Mouse (Mus musculus): ENCODE results near the gene Stpg3.

Stpg3 gene

GRCm38 (mm10) chr2:25234551-25235220 lies 20.2 kb upstream of the Stpg3 start:
- DNase-seq: no peak

GRCm38 (mm10) chr2:25234050-25234449 lies 19.6 kb upstream of the Stpg3 start, which contains the start of gene Slc34a3:
Gene Slc34a3 (minus strand): TSS chr2:25234364.
- no peak for DNase-seq

DNA sequence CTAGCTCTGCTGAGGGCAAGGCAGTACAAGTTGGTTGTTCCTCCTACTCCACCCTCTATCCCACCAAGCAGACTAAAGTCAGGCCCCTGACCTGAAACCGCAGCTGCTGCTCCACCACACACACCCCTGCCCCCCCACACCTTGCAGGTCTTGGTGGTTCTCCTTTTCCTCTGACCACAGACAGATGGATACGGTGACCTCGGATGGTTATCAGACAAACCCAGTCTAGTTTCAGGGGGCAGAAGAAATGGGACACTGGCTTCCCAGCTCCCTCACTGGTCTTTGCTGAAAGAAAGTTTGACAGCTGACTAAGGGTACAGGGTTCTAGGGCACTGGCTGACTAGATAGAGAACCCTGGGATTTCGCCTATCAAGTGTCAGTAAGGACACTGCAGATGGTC lies 19.0 kb upstream of the Stpg3 start:
- DNase-seq: peak; percentile 20 to 22

- no peak for DNase-seq
Measured at GRCm38 (mm10) chr2:25231038-25231437, 16.6 kb upstream of the Stpg3 start.

- no peak for DNase-seq
Measured at GRCm38 (mm10) chr2:25230581-25230980, 16.1 kb upstream of the Stpg3 start.

- DNase-seq: no peak
Measured at GRCm38 (mm10) chr2:25229582-25229981, 15.1 kb upstream of the Stpg3 start.

DNA sequence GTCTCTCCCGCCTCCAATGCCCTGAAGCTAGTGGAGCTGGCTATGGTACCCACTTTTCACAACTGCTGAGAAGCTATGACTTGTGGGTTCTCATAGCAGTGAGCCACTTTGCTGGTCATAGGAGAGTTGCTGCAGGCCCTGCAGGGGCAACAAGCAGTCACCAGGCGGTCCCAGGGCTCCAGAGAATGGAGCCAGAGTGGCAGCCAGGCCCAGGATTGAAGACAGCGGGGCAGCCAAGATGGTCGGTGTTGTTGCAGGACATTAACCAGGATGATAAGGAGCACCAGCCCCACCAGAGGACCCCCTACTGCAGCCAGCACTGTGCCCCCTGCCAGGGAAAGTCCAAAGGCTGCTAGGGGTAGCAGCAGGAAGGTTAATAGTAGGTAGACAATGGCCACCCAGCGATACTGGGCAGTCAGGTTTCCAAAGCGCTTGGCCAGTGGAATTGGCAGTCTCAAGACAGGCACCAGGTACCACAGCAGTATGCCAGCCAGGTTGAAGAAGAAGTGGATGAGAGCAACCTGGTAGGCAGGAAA lies 14.6 kb upstream of the Stpg3 start:
- DNase-seq: no peak

- DNase-seq: peak; percentile 91
Measured at GRCm38 (mm10) chr2:25228431-25228889, 14.0 kb upstream of the Stpg3 start.

- no peak for DNase-seq
Measured at GRCm38 (mm10) chr2:25227406-25227805, 13.0 kb upstream of the Stpg3 start.

GRCm38 (mm10) chr2:25226864-25227263 lies 12.4 kb upstream of the Stpg3 start:
- no peak for DNase-seq

GRCm38 (mm10) chr2:25225811-25226379 lies 11.5 kb upstream of the Stpg3 start:
- DNase-seq: no peak

DNA sequence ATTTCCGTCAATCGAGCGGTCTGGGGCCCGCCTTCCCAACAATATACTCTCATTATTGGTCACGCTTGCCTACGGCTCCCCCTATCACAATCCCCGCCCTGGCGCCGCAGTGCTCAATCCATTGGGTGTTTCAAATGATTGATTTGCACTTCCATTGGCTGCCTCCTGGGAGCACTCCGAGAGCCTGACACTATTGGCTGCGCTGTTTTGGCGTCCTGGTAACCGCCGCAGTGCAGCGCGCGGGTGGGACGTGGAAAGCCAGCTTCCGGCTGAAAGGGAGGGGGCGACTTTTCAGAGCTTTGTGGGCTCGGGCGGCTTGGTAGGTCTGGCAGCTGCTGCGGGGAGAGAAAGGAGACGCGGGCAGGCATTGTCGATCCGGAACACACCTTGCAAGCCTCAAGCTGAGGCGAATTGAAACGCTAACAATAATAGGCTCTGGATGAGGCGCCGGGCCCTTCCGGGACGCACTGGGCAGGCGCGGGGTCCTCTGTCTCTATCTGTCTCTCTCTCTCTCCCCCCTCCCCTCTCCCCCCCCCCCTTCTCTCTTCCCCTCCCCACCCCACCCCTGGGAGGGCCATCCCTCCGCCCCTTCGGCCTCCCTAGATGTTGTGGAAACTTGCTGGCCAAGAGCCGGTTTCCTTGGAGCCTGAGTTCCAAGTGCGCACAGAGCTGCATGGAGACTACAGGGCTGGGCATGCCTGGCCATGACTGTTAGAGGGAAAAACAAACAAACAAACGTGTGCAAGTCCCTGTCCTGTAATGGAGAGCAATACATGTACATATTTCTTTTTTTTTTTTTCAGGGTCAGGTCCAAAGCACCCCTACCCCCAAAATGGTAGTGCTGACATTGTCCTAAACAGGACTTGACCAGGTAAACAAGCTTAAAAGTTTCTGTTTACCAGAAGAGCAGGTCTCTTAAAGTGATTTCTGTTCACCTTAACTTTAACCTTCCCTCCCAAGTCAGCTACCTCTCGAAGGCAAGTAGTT lies 10.6 kb upstream of the Stpg3 start:
- peak; percentile 94 to 97 for DNase-seq

- no peak for DNase-seq
Measured at GRCm38 (mm10) chr2:25224492-25224765, 10.0 kb upstream of the Stpg3 start, which contains the start of gene Tubb4b. Gene Tubb4b (minus strand): TSS chr2:25224702.

DNA sequence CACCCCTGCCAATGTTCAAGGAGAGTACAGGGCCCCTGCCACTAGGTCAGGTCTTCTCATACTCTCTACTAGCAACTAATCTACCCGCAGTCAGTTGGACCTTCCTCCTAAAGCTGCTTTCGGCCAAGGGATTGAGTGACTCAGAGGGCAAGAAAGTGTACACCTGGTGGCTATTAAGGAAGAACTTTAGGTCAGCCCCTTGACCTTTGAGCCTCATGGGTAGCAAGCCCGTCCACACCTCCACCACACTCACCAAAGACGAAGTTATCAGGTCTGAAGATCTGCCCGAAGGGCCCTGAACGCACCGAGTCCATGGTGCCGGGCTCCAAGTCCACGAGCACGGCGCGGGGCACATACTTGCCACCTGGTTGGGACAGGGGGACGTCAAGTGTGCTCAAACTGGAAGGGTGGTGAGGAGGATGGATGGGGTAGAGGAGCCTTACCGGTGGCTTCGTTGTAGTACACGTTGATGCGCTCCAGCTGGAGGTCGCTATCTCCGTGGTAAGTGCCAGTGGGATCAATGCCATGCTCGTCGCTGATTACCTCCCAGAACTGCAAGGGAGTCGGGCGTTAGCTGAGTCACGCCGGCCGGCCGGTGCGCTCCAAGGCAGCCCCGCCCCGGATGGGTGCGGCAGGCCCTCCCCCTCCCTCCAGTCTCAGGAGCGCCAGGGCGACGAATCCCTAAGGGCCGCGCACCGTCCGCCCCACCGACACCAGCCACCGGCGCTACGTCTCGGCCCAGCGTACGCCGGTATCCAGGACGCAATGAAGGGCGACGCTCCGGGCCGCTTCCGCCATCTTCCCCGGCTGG lies 9.4 kb upstream of the Stpg3 start:
- DNase-seq: peak in 1 of 2 experiments; percentile 79

DNA sequence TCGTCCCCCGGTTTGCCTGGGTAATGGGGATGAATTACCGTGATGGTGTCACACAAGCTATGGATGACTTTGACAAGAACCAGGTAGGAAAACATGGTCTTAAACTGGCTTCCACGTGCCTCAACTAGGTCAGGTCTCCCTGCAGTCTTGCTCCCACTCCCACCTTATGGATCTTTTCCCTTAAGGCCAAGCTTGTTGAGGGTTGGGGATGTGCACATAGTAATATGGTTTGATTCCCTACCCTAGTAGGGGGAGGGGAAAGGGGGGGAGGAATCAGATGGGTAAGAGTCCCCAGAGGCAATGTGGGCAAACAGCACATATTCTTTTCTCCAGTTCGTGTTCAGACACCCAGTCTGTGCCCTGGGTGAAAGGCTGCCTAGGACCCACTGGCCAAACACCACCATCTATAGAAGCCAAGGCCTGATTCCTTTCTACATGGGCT lies 6.9 kb upstream of the Stpg3 start:
- no peak for DNase-seq

DNA sequence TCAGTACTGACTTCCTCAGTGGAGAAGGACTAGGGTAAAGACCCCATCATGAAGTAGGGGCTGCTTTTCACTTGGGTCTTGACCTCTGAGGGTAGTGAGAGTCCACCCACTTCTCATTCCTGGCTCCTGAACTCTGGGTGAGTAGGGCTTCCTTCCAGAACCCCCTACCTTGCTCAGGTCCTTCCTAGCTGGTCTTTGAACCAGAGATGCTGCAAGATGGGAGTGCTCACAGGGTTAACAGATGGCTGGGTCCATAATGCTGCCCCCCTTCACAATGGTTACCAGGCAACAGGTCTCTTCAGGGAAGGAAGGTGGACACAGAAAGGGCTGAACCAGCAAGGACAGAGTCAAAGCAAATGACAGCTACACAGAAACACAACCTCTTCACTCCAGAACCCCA lies 4.0 kb upstream of the Stpg3 start, which contains the start of gene Fam166a:
TSS of gene Fam166a (plus strand) at position 301 of the 400 bp plus-strand sequence.
- DNase-seq: no peak

GRCm38 (mm10) chr2:25217666-25218065 lies 3.2 kb upstream of the Stpg3 start:
- DNase-seq: no peak

- no peak for DNase-seq
Measured at GRCm38 (mm10) chr2:25213266-25213865, 1.1 kb downstream of the Stpg3 start.

DNA sequence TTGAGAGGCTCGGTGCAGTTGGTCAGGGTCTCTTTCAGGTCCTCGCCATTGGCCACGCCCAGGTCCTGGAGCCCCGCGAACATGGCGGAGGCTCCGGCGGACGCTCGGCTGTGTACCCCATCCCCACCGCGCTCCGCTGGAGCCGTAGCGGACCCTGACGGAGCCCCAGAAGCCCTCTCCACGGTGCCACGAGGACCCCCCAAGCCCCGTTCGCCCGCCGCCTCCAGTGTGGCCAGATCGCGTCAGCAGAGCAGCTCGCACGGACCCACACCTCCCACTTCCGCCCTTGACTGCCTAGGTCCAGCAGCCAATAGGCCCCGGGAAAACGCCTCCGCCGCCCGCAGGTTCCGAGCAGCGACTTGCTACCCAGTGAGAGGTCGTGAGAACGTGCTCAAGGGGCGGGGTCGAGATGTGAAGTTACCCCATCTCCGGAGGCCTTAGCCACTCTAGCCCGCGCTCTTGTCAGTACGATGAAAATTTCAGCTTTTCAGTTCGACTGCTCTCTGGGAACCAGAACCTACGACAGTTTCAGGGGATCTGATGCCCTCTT lies 3.2 kb downstream of the Stpg3 start, which contains the start of gene Nelfb:
TSS of gene Nelfb (minus strand) at position 369 of the 550 bp plus-strand sequence.
- DNase-seq: peak; percentile 93 to 94

- DNase-seq: no peak
Measured at GRCm38 (mm10) chr2:25210686-25211085, 3.8 kb downstream of the Stpg3 start.

DNA sequence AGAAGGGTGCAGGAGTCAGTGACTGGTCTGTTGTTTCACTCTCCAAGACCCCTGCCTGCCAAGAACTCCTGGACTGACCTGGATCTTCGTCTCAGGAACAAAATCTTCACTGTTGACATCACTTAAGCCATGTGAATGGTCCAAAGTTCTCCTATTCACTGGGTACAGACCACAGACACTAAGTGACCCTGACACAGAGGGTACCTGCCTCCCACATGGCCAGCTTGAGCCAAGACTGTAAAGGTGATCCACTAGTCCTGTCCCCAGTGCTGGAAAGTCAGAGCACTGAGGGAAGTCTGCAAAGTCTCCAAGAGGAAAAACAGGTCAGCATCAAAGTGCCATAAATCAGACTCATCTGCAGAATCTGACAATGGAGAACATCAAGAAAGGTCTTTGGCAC lies 6.8 kb downstream of the Stpg3 start:
- DNase-seq: no peak
